Mouse (Mus musculus) kidney, embryonic 15.5 days (tissue): Measurements from ENCODE around the gene Derl3. TPM values are rescaled to one million over a fixed set of nuclear protein-coding genes. Genes with fewer than 3 reads are reported as not detected.
"Not testable (repeated sequence)": the region's sequence is repeated elsewhere in the genome, so short reads cannot be mapped to it uniquely, and the experiment has no call there.

ENCODE experiments used
- ATAC-seq: fragments of 200-750 bp; cut with Nextera tagmentation; replicated peaks from 2 replicates; pipeline ENCODE4 v1.8.0; 2017; ENCODE audit warnings: moderate TSS enrichment; ENCODE audit not compliant: low FRiP score
- H3K27ac ChIP-seq: fragments of 300-500 bp; sonication (generic); 2 replicates; pipeline ENCODE4 v1.5.1; 2015; ENCODE audit warnings: mild to moderate bottlenecking, inconsistent platforms
- H3K27me3 ChIP-seq: fragments of 300-500 bp; sonication (generic); 2 replicates; pipeline ENCODE4 v1.6.1; 2015; ENCODE audit warnings: inconsistent platforms
- H3K36me3 ChIP-seq: fragments of 300-500 bp; sonication (generic); 2 replicates; pipeline ENCODE4 v1.6.1; 2015; ENCODE audit warnings: inconsistent platforms
- H3K4me1 ChIP-seq: fragments of 300-500 bp; sonication (generic); 2 replicates; pipeline ENCODE4 v1.6.1; 2015; ENCODE audit warnings: inconsistent platforms
- H3K4me2 ChIP-seq: fragments of 300-500 bp; sonication (generic); 2 replicates; pipeline ENCODE4 v1.6.1; 2015; ENCODE audit warnings: moderate library complexity, mild to moderate bottlenecking, inconsistent platforms
- H3K4me3 ChIP-seq: fragments of 300-500 bp; sonication (generic); replicated peaks from 2 replicates; pipeline ENCODE4 v1.5.1; 2015; ENCODE audit warnings: mild to moderate bottlenecking, inconsistent platforms
- H3K9ac ChIP-seq: fragments of 300-500 bp; sonication (generic); 2 replicates; pipeline ENCODE4 v1.6.1; 2015; ENCODE audit warnings: mild to moderate bottlenecking, inconsistent platforms
- H3K9me3 ChIP-seq: fragments of 300-500 bp; sonication (generic); replicated peaks from 2 replicates; pipeline ENCODE4 v1.6.1; 2016; ENCODE audit warnings: inconsistent platforms
- WGBS: fragments of 180-500 bp; shearing (Covaris S2); methylation state at CpG from one replicate; pipeline ENCODE4 v1.1.7; 2015; ENCODE audit warnings: mixed read lengths; 5-methylcytosine and 5-hydroxymethylcytosine counted together
- polyA plus RNA-seq: library from polyadenylated mRNA; unstranded; fragments of >200 nt; fragmentation: Nextera tagmentation; extraction: Ambion mirVana; gene quantifications from 2 replicates; pipeline ENCODE4 v1.2.1, GENCODE M21; 2015

Derl3 gene
- polyA plus RNA-seq, 1 experiment from 2014 or later, result 3.3 TPM

- H3K9ac ChIP-seq, result no peak overlapping the region
- no peak overlapping the region for H3K4me2 ChIP-seq
- H3K27ac ChIP-seq, result no peak overlapping the region
- H3K4me1 ChIP-seq, result peaks cover 20% of the 10 kb centered on the region
- no peaks in the 10 kb centered on the region for H3K27me3 ChIP-seq
- H3K4me3 ChIP-seq, result no peak overlapping the region
- no peak for ATAC-seq
- H3K9me3 ChIP-seq, result no peaks in the 10 kb centered on the region
- H3K36me3 ChIP-seq, result no peaks in the 10 kb centered on the region
- WGBS, result 91% methylated on average over 3 of the region's 3 CpGs
Observed at GRCm38 (mm10) chr10:75878836-75879235, 14.4 kb upstream of the Derl3 start.

- Histone ChIP-seq H3K4me1 (peaks cover 20% of the 10 kb centered on the region), H3K4me2 (no peak overlapping the region), H3K4me3 (no peak overlapping the region), H3K27me3 (no peaks in the 10 kb centered on the region), H3K9me3 (no peaks in the 10 kb centered on the region), H3K9ac (no peak overlapping the region), H3K27ac (no peak overlapping the region), H3K36me3 (no peaks in the 10 kb centered on the region)
- ATAC-seq, result no peak
- WGBS, result 91% methylated on average over 10 of the region's 10 CpGs
Observed at GRCm38 (mm10) chr10:75880351-75880750, 12.9 kb upstream of the Derl3 start.

- Histone ChIP-seq H3K9me3 (no peaks in the 10 kb centered on the region), H3K27ac (peak overlapping the region; percentile 72; the same call in 1 of the 2 replicates), H3K36me3 (no peaks in the 10 kb centered on the region), H3K4me1 (peaks cover 20% of the 10 kb centered on the region), H3K27me3 (no peaks in the 10 kb centered on the region), H3K4me2 (no peak overlapping the region), H3K9ac (no peak overlapping the region), H3K4me3 (no peak overlapping the region)
- ATAC-seq, result no peak
- 61% methylated on average over 6 of the region's 6 CpGs for whole genome bisulfite sequencing
Observed at GRCm38 (mm10) chr10:75880771-75881577, 12.2 kb upstream of the Derl3 start.

- peak; percentile 57 for ATAC-seq
- no peaks in the 10 kb centered on the region for H3K9me3 ChIP-seq
- no peak overlapping the region for H3K9ac ChIP-seq
- no peaks in the 10 kb centered on the region for H3K27me3 ChIP-seq
- 20% methylated on average over 20 of the region's 20 CpGs for WGBS
- peak overlapping the region; percentile 51 for H3K4me2 ChIP-seq
- H3K4me3 ChIP-seq, result 0 out of 2 replicates have a peak overlapping the region, but pooled peaks have one; percentile 17
- H3K36me3 ChIP-seq, result no peaks in the 10 kb centered on the region
- peaks cover 20% of the 10 kb centered on the region for H3K4me1 ChIP-seq
- H3K27ac ChIP-seq, result peak overlapping the region; percentile 72
Observed at GRCm38 (mm10) chr10:75881578-75882432, 11.4 kb upstream of the Derl3 start.

DNA sequence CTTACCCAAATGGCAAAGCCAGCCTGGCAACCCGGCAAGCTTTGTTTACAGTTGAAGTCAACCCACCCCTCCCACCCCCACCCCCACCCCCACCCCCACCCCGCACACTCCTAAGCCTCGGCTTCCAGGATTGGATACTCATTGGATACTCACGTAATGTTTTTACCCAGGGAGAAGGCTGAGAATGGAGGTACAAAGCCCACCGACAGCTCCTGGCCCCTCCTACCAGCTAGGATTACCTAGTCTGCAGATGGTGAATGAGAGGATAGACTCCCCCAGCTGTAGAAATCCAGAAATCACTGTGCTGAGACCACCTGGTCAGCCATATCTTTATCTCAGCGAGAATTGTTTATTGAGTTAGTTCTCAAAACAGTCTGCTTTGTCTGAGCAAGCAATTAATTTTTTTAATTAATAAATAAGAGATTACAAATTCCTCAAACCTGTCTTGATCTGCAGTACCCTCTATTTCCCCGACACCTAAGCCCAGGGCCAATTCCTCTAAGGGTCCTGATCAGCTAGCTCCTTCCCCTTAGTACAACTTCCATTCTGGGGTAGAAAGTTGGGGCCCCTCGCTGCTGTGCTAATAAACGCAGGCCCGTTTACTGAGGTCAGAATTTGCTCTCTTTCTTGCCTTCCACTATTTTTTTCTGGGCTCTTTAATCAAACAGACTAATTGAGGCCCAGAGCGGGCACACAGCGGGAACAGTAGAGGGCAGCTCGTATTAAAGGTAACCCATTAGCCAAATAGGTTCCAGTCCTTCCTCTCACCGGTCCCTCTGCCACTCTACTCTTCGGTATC, 10.6 kb upstream of the Derl3 start:
- H3K4me3 ChIP-seq, result peak overlapping the region; percentile 17; the same call in 1 of the 2 replicates
- WGBS, result 9% methylated on average over 15 of the region's 15 CpGs
- H3K9ac ChIP-seq, result 0 out of 2 replicates have a peak overlapping the region, but pooled peaks have one; percentile 10
- H3K36me3 ChIP-seq, result no peaks in the 10 kb centered on the region
- H3K9me3 ChIP-seq, result no peaks in the 10 kb centered on the region
- H3K27me3 ChIP-seq, result no peaks in the 10 kb centered on the region
- ATAC-seq, result peak; percentile 49
- H3K27ac ChIP-seq, result peak overlapping the region; percentile 81
- H3K4me2 ChIP-seq, result peak overlapping the region; percentile 51
- H3K4me1 ChIP-seq, result peaks cover 20% of the 10 kb centered on the region

DNA sequence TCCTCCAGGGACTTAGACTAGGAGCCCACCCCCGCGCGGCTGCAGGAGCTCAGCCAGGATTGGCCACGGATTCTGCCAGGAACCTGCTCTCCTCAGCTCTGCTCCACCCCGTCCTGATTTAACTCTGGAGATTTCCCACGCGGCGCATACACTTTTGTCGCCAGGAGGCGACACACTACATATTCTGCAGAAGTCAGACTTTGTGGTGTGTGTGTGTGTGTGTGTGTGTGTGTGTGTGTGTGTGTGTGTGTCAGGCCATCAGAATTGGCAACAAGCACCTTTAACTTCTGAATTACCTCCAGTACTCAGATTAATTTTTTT, 10.0 kb upstream of the Derl3 start:
- 2% methylated on average over 10 of the region's 10 CpGs for WGBS
- Histone ChIP-seq H3K4me3 (peak overlapping the region; percentile 15; the same call in 1 of the 2 replicates), H3K4me2 (peak overlapping the region; percentile 51), H3K27me3 (no peaks in the 10 kb centered on the region), H3K9me3 (no peaks in the 10 kb centered on the region), H3K4me1 (peaks cover 20% of the 10 kb centered on the region), H3K27ac (peak overlapping the region; percentile 81), H3K36me3 (no peaks in the 10 kb centered on the region), H3K9ac (0 out of 2 replicates have a peak overlapping the region, but pooled peaks have one; percentile 10)
- ATAC-seq, result peak; percentile 80

GRCm38 (mm10) chr10:75884742-75885141, 8.5 kb upstream of the Derl3 start:
- Histone ChIP-seq H3K27ac (no peak overlapping the region), H3K4me3 (no peak overlapping the region), H3K27me3 (no peaks in the 10 kb centered on the region), H3K4me1 (peaks cover 30% of the 10 kb centered on the region), H3K4me2 (no peak overlapping the region), H3K9ac (no peak overlapping the region), H3K36me3 (no peaks in the 10 kb centered on the region), H3K9me3 (no peaks in the 10 kb centered on the region)
- no peak for ATAC-seq
- 93% methylated on average over 8 of the region's 8 CpGs for WGBS

- peaks cover 28% of the 10 kb centered on the region for H3K4me1 ChIP-seq
- WGBS, result 91% methylated on average over 5 of the region's 5 CpGs
Observed at GRCm38 (mm10) chr10:75887504-75887903, 5.7 kb upstream of the Derl3 start.

GRCm38 (mm10) chr10:75889406-75890153, 3.6 kb upstream of the Derl3 start:
- H3K36me3 ChIP-seq, result peaks cover 8% of the 10 kb centered on the region
- H3K9me3 ChIP-seq, result no peaks in the 10 kb centered on the region
- H3K27me3 ChIP-seq, result no peaks in the 10 kb centered on the region
- 0 out of 2 replicates have a peak overlapping the region, but pooled peaks have one; percentile 2 for H3K4me2 ChIP-seq
- H3K27ac ChIP-seq, result peak overlapping the region; percentile 48; the same call in 1 of the 2 replicates
- H3K9ac ChIP-seq, result no peak overlapping the region
- ATAC-seq, result no peak
- peaks cover 31% of the 10 kb centered on the region for H3K4me1 ChIP-seq
- no peak overlapping the region for H3K4me3 ChIP-seq
- WGBS, result 28% methylated on average over 8 of the region's 8 CpGs

More at GRCm38 (mm10) chr10:75887504-75887903, 5.7 kb upstream of the Derl3 start:
- H3K36me3 ChIP-seq, H3K4me3 ChIP-seq, H3K4me2 ChIP-seq, ATAC-seq, H3K9me3 ChIP-seq, H3K27me3 ChIP-seq, H3K27ac ChIP-seq, H3K9ac ChIP-seq: not testable (repeated sequence)

DNA sequence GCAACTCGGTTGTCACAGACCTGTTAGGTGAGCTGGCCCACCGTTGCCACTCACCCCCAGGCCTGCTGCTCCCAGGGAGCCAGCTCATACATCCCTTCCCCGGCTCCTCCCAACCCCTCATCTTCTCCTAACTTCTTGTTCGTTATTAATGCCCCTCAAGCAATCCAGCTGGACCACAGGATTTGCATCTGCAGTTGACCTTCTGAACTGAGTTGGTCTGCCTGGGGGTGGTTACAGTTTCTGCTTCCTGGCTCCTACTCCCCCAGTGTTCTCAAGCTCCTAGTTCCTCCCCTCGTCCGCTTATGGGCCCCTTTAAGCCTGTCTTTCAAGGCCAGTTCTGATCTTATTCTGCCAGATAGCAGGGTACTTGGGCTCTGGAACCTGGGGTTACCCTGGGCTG, 1.4 kb downstream of the Derl3 start:
- H3K4me2 ChIP-seq, result no peak overlapping the region

GRCm38 (mm10) chr10:75895730-75896129, 2.5 kb downstream of the Derl3 start:
- no peaks in the 10 kb centered on the region for H3K27me3 ChIP-seq
- H3K9ac ChIP-seq, result no peak overlapping the region
- H3K4me3 ChIP-seq, result no peak overlapping the region
- peaks cover 14% of the 10 kb centered on the region for H3K4me1 ChIP-seq
- WGBS, result 96% methylated on average over 5 of the region's 5 CpGs
- H3K9me3 ChIP-seq, result no peaks in the 10 kb centered on the region
- peaks cover 62% of the 10 kb centered on the region for H3K36me3 ChIP-seq
- ATAC-seq, result no peak
- no peak overlapping the region for H3K4me2 ChIP-seq
- H3K27ac ChIP-seq, result no peak overlapping the region

More for the DNA sequence above, 1.4 kb downstream of the Derl3 start:
- WGBS, result 61% methylated on average over 6 of the region's 6 CpGs
- H3K36me3 ChIP-seq, result peaks cover 52% of the 10 kb centered on the region
- no peaks in the 10 kb centered on the region for H3K27me3 ChIP-seq
- H3K9me3 ChIP-seq, result no peaks in the 10 kb centered on the region
- H3K9ac ChIP-seq, result no peak overlapping the region
- ATAC-seq, result no peak
- H3K4me3 ChIP-seq, result no peak overlapping the region
- peaks cover 23% of the 10 kb centered on the region for H3K4me1 ChIP-seq
- no peak overlapping the region for H3K27ac ChIP-seq
